Mouse (Mus musculus) olfactory bulb, adult 2 months (tissue): ENCODE data around the gene H2-M5.

Experiments
- CTCF ChIP-seq: fragments of 200-500 bp; IDR thresholded peaks from 2 replicates; pipeline ENCODE4 v1.5.1; 2012; ENCODE audit warnings: low read depth, mild to moderate bottlenecking, low read length, moderate library complexity; ENCODE audit not compliant: insufficient read depth
- POLR2A ChIP-seq: fragments of 200-500 bp; IDR thresholded peaks from 2 replicates; pipeline ENCODE4 v1.6.1; 2012; ENCODE audit warnings: mild to moderate bottlenecking, low read depth, low read length, moderate library complexity; ENCODE audit not compliant: insufficient read depth

DNA sequence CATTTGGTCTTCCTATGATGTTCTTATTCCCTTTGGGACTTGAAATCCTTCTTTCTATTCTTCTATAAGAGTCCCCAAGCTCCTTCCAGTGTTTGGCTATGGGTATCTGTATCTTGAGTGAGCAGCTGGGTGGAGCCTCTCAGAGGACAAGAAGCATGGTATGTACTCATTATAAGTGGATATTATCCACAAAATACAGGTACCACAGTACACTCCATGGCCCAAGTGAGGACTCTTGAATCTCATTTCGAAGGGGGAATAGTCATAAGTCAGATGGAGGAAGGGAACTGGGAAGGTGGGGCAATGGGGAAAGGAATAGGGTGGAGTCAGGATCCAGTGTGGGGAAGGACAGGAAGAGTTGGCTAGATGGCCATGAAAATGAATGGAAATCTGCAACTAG, 36.3 kb downstream of the H2-M5 start:
- TF ChIP-seq CTCF (no peak), POLR2A (no peak)
